Mouse (Mus musculus): ENCODE data around the gene Olfr1555-ps1.
"Not testable (repeated sequence)": the region's sequence is repeated elsewhere in the genome, so short reads cannot be mapped to it uniquely, and the experiment has no call there.

Gene Olfr1555-ps1

GRCm38 (mm10) chr19:12170062-12170599, at the start of gene Olfr1555-ps1:
Gene Olfr1555-ps1, minus strand, starts transcription at chr19:12170112.
- DNase-seq (ENCODE audit: low read depth, low spot score): not testable (repeated sequence)

DNA sequence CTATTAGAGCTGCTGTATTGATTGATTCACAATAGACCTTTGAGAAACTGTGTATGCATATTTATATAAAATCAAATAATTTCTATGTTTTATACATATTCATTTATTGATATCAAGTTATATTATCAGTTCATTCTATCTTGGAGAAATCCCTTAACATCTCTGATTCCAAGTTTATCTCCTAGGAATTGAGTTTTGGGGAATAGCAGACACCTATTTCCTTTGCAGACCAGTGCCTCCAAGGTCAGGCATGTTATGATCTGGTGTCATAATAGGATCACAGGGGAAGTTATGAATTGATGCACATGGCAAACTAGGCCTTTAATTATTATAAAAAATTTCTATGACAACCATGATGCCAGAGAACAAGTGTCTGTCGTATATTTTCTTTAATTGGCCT, 30.4 kb upstream of the Olfr1555-ps1 start, which contains the start of gene Olfr1431:
Gene Olfr1431, plus strand, starts transcription at position 301 of the 400 bp plus-strand sequence.
- DNase-seq (ENCODE audit: low read depth, low spot score): no peak

DNA sequence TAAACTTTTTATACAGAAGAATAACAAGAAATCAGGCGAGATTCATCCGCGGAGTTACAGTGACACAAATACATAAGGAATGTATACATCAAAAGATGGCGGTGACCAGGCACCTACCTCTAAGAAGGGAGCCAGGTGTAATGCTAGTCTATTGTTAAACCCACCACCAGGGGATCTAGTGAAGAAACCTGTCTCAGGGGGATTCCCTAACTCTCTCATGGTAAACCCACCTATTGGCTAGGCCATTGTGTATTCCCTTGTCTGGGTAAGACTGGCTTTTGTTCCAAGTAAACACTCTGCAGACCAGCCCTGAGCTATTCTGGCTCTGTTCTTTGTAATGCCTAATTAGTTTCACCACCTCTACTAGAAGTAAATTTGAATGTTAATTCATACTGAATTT, 29.2 kb upstream of the Olfr1555-ps1 start:
- DNase-seq (ENCODE audit: low read depth, low spot score): not testable (repeated sequence)

DNA sequence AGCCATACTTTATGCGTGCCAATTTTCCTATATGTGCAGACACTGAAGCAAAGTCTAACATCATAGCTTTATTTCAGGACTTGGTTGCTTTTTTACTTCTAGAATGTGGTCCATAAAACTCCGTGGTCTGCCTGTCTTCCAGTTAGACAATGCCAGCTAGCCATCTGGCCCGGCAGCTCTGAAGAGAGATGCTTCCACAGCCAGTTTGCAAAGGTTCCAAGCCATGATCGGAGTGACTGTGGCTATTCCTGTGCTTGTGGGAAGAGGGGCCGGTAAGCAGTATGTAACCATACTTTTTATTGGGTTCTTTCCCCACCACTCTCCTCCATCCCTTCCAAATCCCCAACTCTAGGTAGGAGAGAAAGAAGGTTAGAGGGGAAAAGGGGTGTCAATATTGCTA, 5.5 kb upstream of the Olfr1555-ps1 start:
- not testable (repeated sequence) for DNase-seq (ENCODE audit: low read depth, low spot score)

GRCm38 (mm10) chr19:12145452-12145851, 24.5 kb downstream of the Olfr1555-ps1 start:
- no peak for DNase-seq (ENCODE audit: low read depth, low spot score)

DNA sequence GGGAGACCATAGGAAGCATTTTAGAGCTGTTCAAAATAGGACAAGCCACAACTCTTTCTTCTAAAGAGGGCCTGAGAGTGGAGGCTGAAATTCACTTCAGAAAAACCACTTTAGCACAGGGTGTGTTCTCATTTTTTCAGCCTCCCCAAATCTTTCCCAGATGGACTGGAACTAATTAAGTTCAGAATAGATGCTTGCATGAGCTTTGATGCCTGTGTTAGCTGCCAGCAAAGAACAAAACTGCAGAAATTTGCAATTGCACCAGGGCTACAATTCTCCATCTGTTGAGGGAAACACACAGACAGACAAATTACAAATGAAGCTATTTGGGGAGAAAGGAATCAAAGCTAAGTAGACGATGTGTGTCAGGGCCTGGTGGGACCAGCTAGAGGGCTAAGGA, 26.6 kb downstream of the Olfr1555-ps1 start:
- DNase-seq (ENCODE audit: low read depth, low spot score): no peak

GRCm38 (mm10) chr19:12134289-12134688, 35.6 kb downstream of the Olfr1555-ps1 start:
- DNase-seq (ENCODE audit: low read depth, low spot score): peak; percentile 43

GRCm38 (mm10) chr19:12123103-12123502, 46.8 kb downstream of the Olfr1555-ps1 start, which contains the start of gene Olfr76:
Gene Olfr76, minus strand, starts transcription at chr19:12123203.
- no peak for DNase-seq (ENCODE audit: low read depth, low spot score)

GRCm38 (mm10) chr19:12116464-12116863, 53.4 kb downstream of the Olfr1555-ps1 start:
- DNase-seq (ENCODE audit: low read depth, low spot score): no peak

DNA sequence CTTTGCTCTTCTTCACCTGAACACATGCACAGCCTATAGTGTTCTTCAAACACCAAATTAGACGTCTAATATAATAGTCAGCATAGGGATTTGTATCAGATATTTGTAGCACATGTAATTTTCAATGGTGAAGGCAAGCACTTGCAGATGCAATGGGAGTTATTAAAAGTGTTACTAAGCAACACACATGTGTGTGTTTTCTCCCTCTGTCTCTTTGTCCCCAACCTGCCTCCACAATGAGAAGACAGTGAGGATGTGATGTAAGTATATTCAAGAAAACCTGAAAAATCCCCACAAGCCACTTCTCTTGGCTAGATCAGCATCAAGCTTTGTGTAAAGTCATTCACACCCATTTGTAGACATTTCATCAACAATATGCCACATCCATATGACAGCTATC, 54.1 kb downstream of the Olfr1555-ps1 start, which contains the start of gene Olfr1428:
Gene Olfr1428, minus strand, starts transcription at position 101 of the 400 bp plus-strand sequence.
- no peak for DNase-seq (ENCODE audit: low read depth, low spot score)
